Mouse (Mus musculus) stomach, postnatal 0 days (tissue): ENCODE results near the gene Rubcnl. TPM values are rescaled to one million over a fixed set of nuclear protein-coding genes. Genes with fewer than 3 reads are reported as not detected.

ENCODE experiments used
- ATAC-seq: fragments of 200-750 bp; cut with Nextera tagmentation; 2 replicates; pipeline ENCODE4 v1.8.0; 2017; ENCODE audit not compliant: low FRiP score, low TSS enrichment
- DNase-seq: peaks from one replicate; pipeline ENCODE4 v3.0.0-alpha.2; 2016; ENCODE audit warnings: low spot score
- H3K27ac ChIP-seq: fragments of 300-500 bp; sonication (generic); replicated peaks from 2 replicates; pipeline ENCODE4 v1.5.1; 2014; ENCODE audit warnings: mild to moderate bottlenecking, control low read depth
- H3K27me3 ChIP-seq: fragments of 300-500 bp; sonication (generic); 2 replicates; pipeline ENCODE4 v1.6.1; 2014; ENCODE audit warnings: low read length; ENCODE audit not compliant: control insufficient read depth, insufficient read depth
- H3K36me3 ChIP-seq: fragments of 300-500 bp; sonication (generic); 2 replicates; pipeline ENCODE4 v1.6.1; 2014; ENCODE audit warnings: low read length, mixed read lengths; ENCODE audit not compliant: control insufficient read depth, insufficient read depth
- H3K4me1 ChIP-seq: fragments of 300-500 bp; sonication (generic); replicated peaks from 2 replicates; pipeline ENCODE4 v1.6.1; 2014; ENCODE audit warnings: antibody characterized with exemption; ENCODE audit not compliant: control insufficient read depth, insufficient read depth
- H3K4me2 ChIP-seq: fragments of 300-500 bp; sonication (generic); replicated peaks from 2 replicates; pipeline ENCODE4 v1.6.1; 2014; ENCODE audit warnings: low read depth, mild to moderate bottlenecking, control low read depth, moderate library complexity
- H3K4me3 ChIP-seq: fragments of 300-500 bp; sonication (generic); 2 replicates; pipeline ENCODE4 v1.5.1; 2014; ENCODE audit warnings: low read depth, low read length, control low read depth
- H3K9ac ChIP-seq: fragments of 300-500 bp; sonication (generic); 2 replicates; pipeline ENCODE4 v1.6.1; 2014; ENCODE audit warnings: mild to moderate bottlenecking, low read length, control low read depth, mixed read lengths
- H3K9me3 ChIP-seq: fragments of 300-500 bp; sonication (generic); 2 replicates; pipeline ENCODE4 v1.6.1; 2016; ENCODE audit warnings: low read length; ENCODE audit not compliant: control insufficient read depth
- CTCF ChIP-seq: IDR thresholded peaks from 2 replicates; pipeline ENCODE4 v1.5.1; 2016; ENCODE audit warnings: antibody characterized with exemption, low read depth, mild to moderate bottlenecking, moderate library complexity
- EP300 ChIP-seq: optimal IDR thresholded peaks from 2 replicates; pipeline ENCODE3; 2016; ENCODE audit warnings: antibody characterized with exemption
- WGBS: fragments of 180-500 bp; shearing (Covaris S2); extraction: QIAGEN DNeasy Blood & Tissue Kit; methylation state at CpG from one replicate; pipeline ENCODE4 v1.1.7; 2014; 5-methylcytosine and 5-hydroxymethylcytosine counted together
- polyA plus RNA-seq: library from polyadenylated mRNA; unstranded; fragments of >200 nt; fragmentation: Nextera tagmentation; extraction: Ambion mirVana; gene quantifications from 2 replicates; pipeline ENCODE4 v1.2.1, GENCODE M21; 2015

Rubcnl gene
- polyA plus RNA-seq, 1 experiment from 2014 or later = 0.27 TPM

DNA sequence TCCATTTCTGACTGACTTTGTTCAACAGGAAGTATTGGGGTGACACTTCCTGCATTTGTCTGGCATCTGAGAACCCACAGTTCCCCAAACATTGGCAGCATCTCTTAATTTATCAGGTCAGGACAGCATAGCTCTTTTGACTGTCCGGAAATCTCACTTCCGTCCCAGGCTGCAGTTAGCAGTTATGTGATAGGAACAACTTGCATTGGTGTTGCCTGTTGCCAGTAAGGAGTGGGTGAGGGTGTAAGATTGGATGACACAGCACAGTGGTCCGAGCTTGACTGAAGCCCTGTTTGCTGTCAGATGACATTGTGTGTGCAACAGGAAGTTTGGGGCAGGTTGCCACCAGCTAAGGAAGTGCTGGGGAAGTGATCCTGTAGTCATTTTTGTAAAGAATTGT lies 18.4 kb downstream of the Rubcnl start:
- 80% methylated on average over 3 of the region's 3 CpGs for WGBS
- H3K27me3 ChIP-seq = no peaks in the 10 kb centered on the region
- no peak for ATAC-seq
- H3K9me3 ChIP-seq = no peaks in the 10 kb centered on the region
- TF ChIP-seq EP300 (no peak), CTCF (no peak)
- no peaks in the 10 kb centered on the region for H3K4me1 ChIP-seq
- no peak overlapping the region for H3K4me3 ChIP-seq
- no peak overlapping the region for H3K4me2 ChIP-seq
- DNase-seq = no peak
- H3K36me3 ChIP-seq = no peaks in the 10 kb centered on the region
- no peak overlapping the region for H3K9ac ChIP-seq
- H3K27ac ChIP-seq = no peak overlapping the region

DNA sequence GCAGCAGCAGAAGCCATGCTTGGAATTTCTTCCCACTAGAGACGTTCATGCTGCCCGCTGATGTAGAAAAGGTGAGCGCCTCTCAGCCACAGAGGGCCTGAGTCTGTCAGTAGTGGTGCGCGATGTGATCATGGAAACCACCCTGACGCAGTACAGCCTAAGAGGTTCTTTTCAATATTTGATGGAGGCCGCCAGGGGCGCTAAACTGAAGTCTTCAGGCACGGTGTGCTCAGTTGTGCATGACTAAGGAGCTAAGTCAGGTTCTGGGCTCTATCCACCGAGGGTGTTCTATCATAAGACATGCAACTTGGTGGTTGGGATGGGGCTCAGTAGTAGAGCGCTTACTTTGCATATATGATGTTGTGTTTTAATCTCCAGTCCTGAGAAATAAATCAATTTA lies 19.6 kb downstream of the Rubcnl start:
- ATAC-seq (no peak), DNase-seq (peak; percentile 33)
- no peak for TF ChIP-seq EP300
- TF ChIP-seq CTCF = peak; percentile 50
- H3K27me3 ChIP-seq = no peaks in the 10 kb centered on the region
- H3K36me3 ChIP-seq = no peaks in the 10 kb centered on the region
- 64% methylated on average over 11 of the region's 11 CpGs for WGBS
- H3K4me1 ChIP-seq = no peaks in the 10 kb centered on the region
- no peaks in the 10 kb centered on the region for H3K9me3 ChIP-seq
- no peak overlapping the region for H3K4me2 ChIP-seq
- H3K9ac ChIP-seq = no peak overlapping the region
- H3K4me3 ChIP-seq = no peak overlapping the region
- no peak overlapping the region for H3K27ac ChIP-seq

DNA sequence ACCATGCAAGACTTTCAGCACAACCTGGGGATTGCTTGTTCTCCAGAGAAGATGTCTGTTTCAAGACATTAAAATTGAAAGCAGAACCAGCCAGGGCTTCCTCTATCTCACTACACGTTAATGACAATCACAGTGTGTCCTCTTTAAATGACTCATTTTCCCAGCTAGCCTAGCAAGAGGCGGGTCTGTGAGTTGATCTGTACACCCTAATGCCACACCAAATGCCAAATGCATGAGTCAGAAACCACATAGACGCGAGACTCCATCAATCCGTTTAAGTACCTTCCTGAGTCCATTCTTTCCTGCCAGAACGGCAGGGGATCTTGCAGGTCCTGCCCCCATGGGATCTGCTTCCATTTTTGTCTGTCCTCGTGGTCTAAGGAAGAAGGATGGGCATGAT lies 29.4 kb downstream of the Rubcnl start:
- H3K9ac ChIP-seq = no peak overlapping the region
- no peaks in the 10 kb centered on the region for H3K9me3 ChIP-seq
- no peak overlapping the region for H3K4me3 ChIP-seq
- H3K27ac ChIP-seq = no peak overlapping the region
- H3K4me1 ChIP-seq = no peaks in the 10 kb centered on the region
- H3K27me3 ChIP-seq = no peaks in the 10 kb centered on the region
- H3K36me3 ChIP-seq = no peaks in the 10 kb centered on the region
- TF ChIP-seq EP300 (no peak), CTCF (no peak)
- WGBS = 44% methylated on average over 7 of the region's 7 CpGs
- peak; percentile 23 for DNase-seq
- peak; percentile 81 for ATAC-seq
- H3K4me2 ChIP-seq = no peak overlapping the region

DNA sequence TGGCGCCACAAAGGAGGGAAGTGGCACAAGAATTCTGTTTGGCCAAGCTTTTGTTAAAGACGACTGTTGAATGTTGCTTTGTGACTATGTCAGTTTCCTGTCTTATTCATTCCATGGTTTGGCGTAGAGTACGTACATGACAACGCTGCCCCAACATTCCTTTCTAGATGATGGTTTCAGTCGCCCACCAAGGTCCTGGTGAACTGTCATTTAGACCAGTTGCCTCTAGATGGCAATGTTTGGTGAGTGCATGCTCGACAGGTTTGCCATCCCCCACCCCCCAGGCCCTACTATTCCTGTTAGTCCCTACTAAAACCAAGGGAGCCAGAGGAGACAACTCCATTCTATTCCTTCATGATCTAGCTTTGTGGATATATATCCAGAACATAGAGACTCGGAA lies 36.6 kb downstream of the Rubcnl start:
- Histone ChIP-seq H3K4me3 (no peak overlapping the region), H3K27me3 (no peaks in the 10 kb centered on the region), H3K4me2 (no peak overlapping the region), H3K27ac (no peak overlapping the region), H3K36me3 (no peaks in the 10 kb centered on the region), H3K9me3 (no peaks in the 10 kb centered on the region), H3K4me1 (no peaks in the 10 kb centered on the region), H3K9ac (no peak overlapping the region)
- no peak for TF ChIP-seq EP300
- peak; percentile 56 for TF ChIP-seq CTCF
- 60% methylated on average over 8 of the region's 8 CpGs for WGBS
- DNase-seq = no peak
- no peak for ATAC-seq

DNA sequence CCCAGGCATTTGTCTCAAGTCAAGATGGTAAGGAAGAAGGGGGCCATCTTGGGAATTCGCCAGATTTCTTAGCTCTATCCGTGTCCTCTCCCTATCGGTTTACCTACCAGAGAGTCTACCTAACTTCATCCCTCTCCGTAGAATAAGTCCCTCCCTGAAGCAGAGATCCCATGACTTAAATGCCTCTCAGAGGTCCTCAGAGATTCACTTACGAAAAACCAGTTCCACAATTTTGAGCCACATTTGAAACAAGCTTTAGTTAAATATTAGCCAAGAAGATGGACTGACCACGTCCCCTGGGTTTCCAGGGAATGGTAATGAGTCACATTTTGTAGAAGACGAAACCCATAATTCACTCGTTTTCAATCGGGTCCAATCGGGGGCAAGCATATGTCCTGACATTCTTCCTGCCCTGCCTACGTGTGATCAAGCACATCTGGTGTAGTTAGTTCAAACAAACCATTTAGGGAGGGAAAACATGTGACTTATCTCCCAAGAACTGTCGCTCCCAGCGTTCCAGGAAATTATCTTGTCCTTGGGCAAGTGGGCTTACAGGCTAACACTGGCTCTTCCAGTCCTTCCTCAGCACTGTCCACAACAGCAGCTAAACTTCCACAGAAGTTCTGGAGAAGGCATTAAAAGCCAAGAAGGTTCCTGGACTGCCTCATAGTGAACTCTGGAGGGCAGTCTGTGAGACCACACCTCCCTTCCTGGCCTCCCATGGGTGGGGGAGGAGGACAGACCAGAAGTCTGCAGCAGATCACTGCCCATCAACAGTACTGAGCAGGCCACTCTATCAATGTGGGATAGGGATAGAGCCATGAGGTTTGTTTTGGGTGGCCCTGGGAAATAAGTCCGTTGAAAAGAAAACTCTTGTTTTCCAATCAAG lies 38.9 kb downstream of the Rubcnl start:
- DNase-seq = peak; percentile 22
- 37% methylated on average over 14 of the region's 14 CpGs for WGBS
- Histone ChIP-seq H3K4me1 (no peaks in the 10 kb centered on the region), H3K36me3 (no peaks in the 10 kb centered on the region), H3K4me3 (no peak overlapping the region), H3K9me3 (no peaks in the 10 kb centered on the region), H3K27me3 (no peaks in the 10 kb centered on the region), H3K4me2 (no peak overlapping the region), H3K9ac (no peak overlapping the region), H3K27ac (0 out of 2 replicates have a peak overlapping the region, but pooled peaks have one; percentile 18)
- no peak for TF ChIP-seq EP300
- no peak for TF ChIP-seq CTCF
- ATAC-seq = peak; percentile 66

DNA sequence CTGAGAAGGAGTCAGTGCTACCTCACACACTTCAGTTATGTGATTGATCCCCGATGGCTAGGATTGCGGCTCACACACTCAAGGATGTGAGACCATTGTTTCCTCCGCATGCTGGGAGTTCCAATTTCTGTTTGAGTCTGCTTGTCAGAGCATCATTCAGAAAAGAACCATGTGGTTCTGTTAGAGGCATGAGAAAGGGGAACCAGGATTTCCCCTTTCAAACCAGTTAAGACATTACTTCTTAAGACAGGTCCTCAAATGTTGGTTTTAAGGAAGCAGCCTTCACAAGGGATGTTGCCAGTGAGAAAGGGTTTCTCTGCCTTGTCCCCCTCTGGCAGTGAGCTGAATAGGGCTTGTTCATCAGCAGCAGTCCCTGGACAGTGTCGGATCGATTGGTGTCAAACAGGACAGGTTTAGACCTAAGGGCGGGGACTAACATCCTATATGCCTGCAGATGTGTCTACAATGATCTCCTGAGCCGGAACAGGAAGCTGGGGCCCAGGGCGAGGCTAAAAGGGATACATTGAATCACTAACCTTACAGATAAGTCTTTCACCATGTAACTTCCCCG lies 41.1 kb downstream of the Rubcnl start:
- Histone ChIP-seq H3K9ac (no peak overlapping the region), H3K4me2 (no peak overlapping the region), H3K4me3 (no peak overlapping the region), H3K27me3 (no peaks in the 10 kb centered on the region), H3K9me3 (no peaks in the 10 kb centered on the region), H3K4me1 (no peaks in the 10 kb centered on the region), H3K27ac (no peak overlapping the region), H3K36me3 (no peaks in the 10 kb centered on the region)
- ATAC-seq (no peak), DNase-seq (no peak)
- no peak for TF ChIP-seq CTCF
- 68% methylated on average over 9 of the region's 9 CpGs for WGBS
